Mouse (Mus musculus) neural tube, embryonic 14.5 days (tissue): ENCODE results near the gene Ak8. TPM values are rescaled to one million over a fixed set of nuclear protein-coding genes. Genes with fewer than 3 reads are reported as not detected.

Experiments
- ATAC-seq: fragments of 200-750 bp; cut with Nextera tagmentation; 2 replicates; pipeline ENCODE4 v1.8.0; 2017; ENCODE audit warnings: low read depth, mild to moderate bottlenecking, moderate TSS enrichment, moderate library complexity
- H3K27ac ChIP-seq: fragments of 300-500 bp; sonication (generic); 2 replicates; pipeline ENCODE4 v1.5.1; 2014; ENCODE audit warnings: low read depth, mild to moderate bottlenecking, control low read depth, low read length, moderate library complexity, mixed read lengths
- H3K27me3 ChIP-seq: fragments of 300-500 bp; sonication (generic); 2 replicates; pipeline ENCODE4 v1.6.1; 2014; ENCODE audit warnings: low read length; ENCODE audit not compliant: control insufficient read depth, insufficient read depth
- H3K36me3 ChIP-seq: fragments of 300-500 bp; sonication (generic); 2 replicates; pipeline ENCODE4 v1.6.1; 2014; ENCODE audit warnings: low read length, mixed read lengths; ENCODE audit not compliant: control insufficient read depth, insufficient read depth
- H3K4me1 ChIP-seq: fragments of 300-500 bp; sonication (generic); 2 replicates; pipeline ENCODE4 v1.6.1; 2014; ENCODE audit warnings: low read length; ENCODE audit not compliant: control insufficient read depth, insufficient read depth
- H3K4me2 ChIP-seq: fragments of 300-500 bp; sonication (generic); 2 replicates; pipeline ENCODE4 v1.6.1; 2014; ENCODE audit warnings: mild to moderate bottlenecking, low read depth, low read length, control low read depth
- H3K4me3 ChIP-seq: fragments of 300-500 bp; sonication (generic); 2 replicates; pipeline ENCODE4 v1.5.1; 2014; ENCODE audit warnings: low read depth, low read length, control low read depth, mixed read lengths
- H3K9ac ChIP-seq: fragments of 300-500 bp; sonication (generic); replicated peaks from 2 replicates; pipeline ENCODE4 v1.6.1; 2014; ENCODE audit warnings: low read depth, mild to moderate bottlenecking, control low read depth, low read length, mixed read lengths
- H3K9me3 ChIP-seq: fragments of 300-500 bp; sonication (generic); 2 replicates; pipeline ENCODE4 v1.6.1; 2016; ENCODE audit warnings: low read length; ENCODE audit not compliant: control insufficient read depth
- WGBS: fragments of 180-500 bp; shearing (Covaris S2); extraction: QIAGEN DNeasy Blood & Tissue Kit; methylation state at CpG from one replicate; pipeline ENCODE4 v1.1.7; 2014; 5-methylcytosine and 5-hydroxymethylcytosine counted together
- polyA plus RNA-seq: library from polyadenylated mRNA; unstranded; fragments of >200 nt; fragmentation: Nextera tagmentation; extraction: Ambion mirVana; gene quantifications from 2 replicates; pipeline ENCODE4 v1.2.1, GENCODE M21; 2014

The Ak8 gene
- 1.4 and 1.5 TPM in 2 replicates for polyA plus RNA-seq

DNA sequence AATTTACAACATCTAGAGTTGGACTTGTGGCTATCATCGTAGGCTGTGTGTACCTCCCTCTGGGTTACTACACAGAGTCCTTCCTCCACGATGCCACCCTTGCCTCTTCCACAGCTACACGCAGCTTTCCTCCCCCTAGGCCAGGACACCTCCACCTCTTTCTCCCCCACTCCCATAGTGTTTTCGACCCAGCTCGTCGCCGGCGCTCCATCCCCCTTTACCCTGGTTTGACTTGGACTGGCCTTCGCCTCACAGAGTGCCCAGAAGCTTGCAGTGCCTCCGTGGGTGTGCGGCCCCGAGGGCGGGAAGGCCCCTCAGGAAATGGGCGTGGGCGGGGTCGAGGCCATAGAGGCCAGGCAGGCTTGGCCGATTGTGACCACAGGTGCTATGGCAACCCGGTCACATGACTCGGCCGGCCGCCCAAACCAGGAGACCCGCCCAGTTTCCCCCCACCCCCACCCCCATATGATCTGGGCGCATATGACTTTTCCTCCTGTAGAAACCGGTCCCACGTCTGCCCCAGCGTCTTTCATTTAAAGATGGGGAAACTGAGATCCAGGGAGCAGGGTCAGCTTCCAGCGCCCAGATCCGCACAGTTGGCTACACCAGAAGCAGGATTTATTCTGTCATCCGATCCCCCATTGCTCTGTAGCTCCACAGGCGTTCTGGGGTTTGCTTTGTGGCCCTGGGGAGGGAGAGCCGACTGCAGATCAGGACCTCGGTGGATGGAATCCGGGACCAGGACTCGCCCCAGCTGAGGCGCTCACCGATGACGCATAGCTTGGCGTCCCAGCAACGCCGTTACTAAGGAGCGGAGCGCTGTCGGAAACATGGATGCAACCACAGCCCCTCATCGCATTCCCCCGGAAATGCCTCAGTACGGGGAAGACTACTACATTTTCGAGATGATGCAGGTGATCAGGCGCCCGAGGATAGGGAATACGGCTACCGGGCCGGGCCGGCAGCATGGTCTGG lies at the start of gene Ak8, which contains the start of gene Spaca9:
Gene Ak8 (plus strand): TSS at position 804 of the 975 bp plus-strand sequence.
Gene Spaca9 (minus strand): TSS at position 367 of the 975 bp plus-strand sequence.
- WGBS = under 1% methylated on average over 53 of the region's 53 CpGs

DNA sequence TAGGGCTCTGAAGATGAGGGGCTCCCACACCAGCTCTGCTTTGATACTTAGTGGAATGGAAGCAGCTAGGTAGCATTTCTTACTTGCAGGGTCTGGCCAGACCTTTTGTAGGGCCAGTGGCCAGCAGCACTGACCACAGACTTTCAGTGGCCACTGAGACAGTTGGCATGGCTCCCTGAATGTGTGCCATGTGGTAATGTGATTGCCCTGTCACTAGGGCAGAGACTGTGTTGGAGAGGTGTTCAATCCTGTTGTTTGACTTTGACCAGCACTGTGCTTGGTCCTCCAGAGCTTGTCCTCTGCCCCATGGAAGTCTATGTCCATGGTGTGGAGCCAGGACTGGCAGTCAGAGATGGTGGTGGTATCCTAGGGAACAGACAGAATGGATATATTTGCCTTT lies 49.4 kb upstream of the Ak8 start:
- Histone ChIP-seq H3K4me2 (no peak overlapping the region), H3K27ac (no peak overlapping the region), H3K27me3 (no peaks in the 10 kb centered on the region), H3K9me3 (no peaks in the 10 kb centered on the region), H3K9ac (no peak overlapping the region), H3K4me3 (no peak overlapping the region), H3K36me3 (no peaks in the 10 kb centered on the region), H3K4me1 (no peaks in the 10 kb centered on the region)
- ATAC-seq = no peak

More for the DNA sequence above, at the start of gene Ak8, which contains the start of gene Spaca9:
- Histone ChIP-seq H3K9ac (peak within 1 kb of the TSS; percentile 60), H3K4me2 (peak within 1 kb of the TSS; percentile 96), H3K27me3 (no peaks in the 10 kb centered on the region), H3K36me3 (no peaks in the 10 kb centered on the region), H3K27ac (peak within 1 kb of the TSS; percentile 60; the same call in 1 of the 2 replicates), H3K9me3 (no peaks in the 10 kb centered on the region), H3K4me1 (peaks cover 4% of the 10 kb centered on the region; the same call in 1 of the 2 replicates), H3K4me3 (peak within 1 kb of the TSS; percentile 58)
- peak; percentile 92 for ATAC-seq

- Histone ChIP-seq H3K36me3 (peaks cover 14% of the 10 kb centered on the region), H3K9ac (no peak overlapping the region), H3K27me3 (no peaks in the 10 kb centered on the region), H3K9me3 (no peaks in the 10 kb centered on the region), H3K27ac (no peak overlapping the region), H3K4me2 (no peak overlapping the region), H3K4me3 (no peak overlapping the region), H3K4me1 (no peaks in the 10 kb centered on the region)
- WGBS = 97% methylated on average over 7 of the region's 7 CpGs
- no peak for ATAC-seq
Observed at GRCm38 (mm10) chr2:28653351-28653750, 46.6 kb upstream of the Ak8 start.

DNA sequence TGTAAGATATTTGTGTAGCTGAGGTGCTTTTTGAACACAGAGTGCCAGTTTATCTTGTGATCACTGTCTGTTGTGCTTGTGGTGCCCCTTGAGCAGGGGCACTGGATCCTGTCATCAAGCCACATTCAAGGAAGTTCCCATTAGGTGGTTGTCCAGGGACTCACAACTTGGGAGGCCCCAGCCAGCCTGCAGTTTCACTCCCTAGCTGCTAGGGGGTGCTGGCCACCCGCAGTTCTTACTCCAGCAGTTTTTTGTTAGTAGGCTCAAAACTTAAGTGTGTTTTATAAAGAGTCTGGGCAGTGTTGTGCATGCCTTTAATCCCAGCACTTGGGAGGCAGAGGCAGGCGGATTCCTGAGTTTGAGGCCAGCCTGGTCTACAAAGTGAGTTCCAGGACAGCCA lies 45.7 kb upstream of the Ak8 start:
- Histone ChIP-seq H3K27ac (no peak overlapping the region), H3K9ac (no peak overlapping the region), H3K36me3 (peaks cover 22% of the 10 kb centered on the region), H3K27me3 (no peaks in the 10 kb centered on the region), H3K4me2 (no peak overlapping the region), H3K9me3 (no peaks in the 10 kb centered on the region), H3K4me3 (no peak overlapping the region), H3K4me1 (no peaks in the 10 kb centered on the region)
- 66% methylated on average over 2 of the region's 2 CpGs for WGBS
- ATAC-seq = no peak

GRCm38 (mm10) chr2:28656216-28656615 lies 43.7 kb upstream of the Ak8 start:
- Histone ChIP-seq H3K9me3 (no peaks in the 10 kb centered on the region), H3K9ac (no peak overlapping the region), H3K4me2 (no peak overlapping the region), H3K4me3 (no peak overlapping the region), H3K4me1 (no peaks in the 10 kb centered on the region), H3K27me3 (no peaks in the 10 kb centered on the region), H3K36me3 (peaks cover 35% of the 10 kb centered on the region), H3K27ac (no peak overlapping the region)
- ATAC-seq = no peak
- 85% methylated on average over 8 of the region's 8 CpGs for WGBS

DNA sequence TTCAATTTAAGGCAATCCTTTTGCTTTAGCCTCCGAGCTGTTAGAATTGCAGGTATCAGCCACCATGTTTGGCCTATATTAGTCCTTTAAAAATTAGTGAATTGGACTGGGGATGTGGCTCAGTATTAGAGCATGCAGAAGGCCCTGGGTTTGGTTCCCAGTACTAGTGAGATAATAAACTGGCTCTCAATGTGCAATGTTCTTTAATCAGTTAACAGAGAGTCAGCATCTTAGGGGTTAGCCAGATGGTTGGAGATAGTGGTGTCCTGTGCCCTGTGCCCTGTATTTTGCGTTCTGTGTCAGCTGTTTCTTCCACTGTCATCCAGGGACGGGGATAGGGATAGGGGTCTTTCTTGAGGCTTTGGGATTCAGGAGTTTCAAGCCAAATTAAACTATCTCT lies 37.1 kb upstream of the Ak8 start:
- WGBS = 94% methylated on average over 3 of the region's 3 CpGs
- no peak for ATAC-seq

GRCm38 (mm10) chr2:28665818-28666217 lies 34.1 kb upstream of the Ak8 start:
- ATAC-seq = no peak
- no peaks in the 10 kb centered on the region for H3K4me1 ChIP-seq
- 58% methylated on average over 3 of the region's 3 CpGs for WGBS
- no peak overlapping the region for H3K4me2 ChIP-seq
- H3K4me3 ChIP-seq = no peak overlapping the region
- peaks cover 57% of the 10 kb centered on the region for H3K36me3 ChIP-seq
- no peaks in the 10 kb centered on the region for H3K27me3 ChIP-seq
- no peaks in the 10 kb centered on the region for H3K9me3 ChIP-seq
- no peak overlapping the region for H3K27ac ChIP-seq
- H3K9ac ChIP-seq = no peak overlapping the region

More for the DNA sequence above, 37.1 kb upstream of the Ak8 start:
- H3K27me3 ChIP-seq = no peaks in the 10 kb centered on the region
- no peak overlapping the region for H3K4me3 ChIP-seq
- peaks cover 66% of the 10 kb centered on the region for H3K36me3 ChIP-seq
- no peak overlapping the region for H3K4me2 ChIP-seq
- no peaks in the 10 kb centered on the region for H3K9me3 ChIP-seq
- no peak overlapping the region for H3K9ac ChIP-seq
- no peaks in the 10 kb centered on the region for H3K4me1 ChIP-seq
- no peak overlapping the region for H3K27ac ChIP-seq

GRCm38 (mm10) chr2:28671438-28671837 lies 28.5 kb upstream of the Ak8 start:
- Histone ChIP-seq H3K4me1 (no peaks in the 10 kb centered on the region), H3K27ac (no peak overlapping the region), H3K36me3 (peaks cover 62% of the 10 kb centered on the region), H3K9me3 (no peaks in the 10 kb centered on the region), H3K9ac (no peak overlapping the region), H3K27me3 (no peaks in the 10 kb centered on the region), H3K4me3 (no peak overlapping the region), H3K4me2 (no peak overlapping the region)
- 94% methylated on average over 2 of the region's 2 CpGs for WGBS
- no peak for ATAC-seq

DNA sequence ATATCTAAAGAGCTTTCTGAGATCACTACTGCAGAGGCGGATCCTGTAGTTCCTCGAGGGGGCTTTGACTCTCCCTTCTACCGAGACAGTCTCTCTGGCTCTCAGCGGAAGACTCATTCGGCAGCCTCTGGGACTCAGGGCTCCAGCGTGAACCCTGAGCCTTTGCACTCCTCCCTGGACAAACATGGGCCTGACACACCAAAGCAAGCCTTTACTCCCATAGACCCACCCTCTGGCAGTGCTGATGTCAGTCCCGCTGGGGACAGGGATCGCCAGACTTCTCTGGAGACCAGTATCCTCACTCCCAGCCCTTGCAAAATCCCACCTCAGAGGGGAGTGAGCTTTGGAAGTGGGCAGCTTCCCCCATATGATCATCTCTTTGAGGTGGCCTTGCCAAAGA lies 24.0 kb upstream of the Ak8 start:
- Histone ChIP-seq H3K36me3 (peaks cover 73% of the 10 kb centered on the region), H3K27me3 (no peaks in the 10 kb centered on the region), H3K9ac (no peak overlapping the region), H3K4me1 (no peaks in the 10 kb centered on the region), H3K4me3 (no peak overlapping the region), H3K27ac (no peak overlapping the region), H3K9me3 (no peaks in the 10 kb centered on the region), H3K4me2 (no peak overlapping the region)
- ATAC-seq = no peak
- 97% methylated on average over 8 of the region's 8 CpGs for WGBS
